Mouse (Mus musculus) bone marrow, adult 2 months (tissue): Measurements from ENCODE around the gene Mrpl14.

Experiments used
- CTCF ChIP-seq: fragments of 200-500 bp; IDR thresholded peaks from 2 replicates; pipeline ENCODE4 v1.5.1; 2011; ENCODE audit warnings: low read length, control low read depth; ENCODE audit not compliant: control insufficient read depth, insufficient read depth
- POLR2A ChIP-seq: fragments of 200-500 bp; IDR thresholded peaks from 2 replicates; pipeline ENCODE4 v1.6.1; 2011; ENCODE audit warnings: low read depth, mild to moderate bottlenecking, control low read depth, low read length, borderline replicate concordance; ENCODE audit not compliant: control insufficient read depth

DNA sequence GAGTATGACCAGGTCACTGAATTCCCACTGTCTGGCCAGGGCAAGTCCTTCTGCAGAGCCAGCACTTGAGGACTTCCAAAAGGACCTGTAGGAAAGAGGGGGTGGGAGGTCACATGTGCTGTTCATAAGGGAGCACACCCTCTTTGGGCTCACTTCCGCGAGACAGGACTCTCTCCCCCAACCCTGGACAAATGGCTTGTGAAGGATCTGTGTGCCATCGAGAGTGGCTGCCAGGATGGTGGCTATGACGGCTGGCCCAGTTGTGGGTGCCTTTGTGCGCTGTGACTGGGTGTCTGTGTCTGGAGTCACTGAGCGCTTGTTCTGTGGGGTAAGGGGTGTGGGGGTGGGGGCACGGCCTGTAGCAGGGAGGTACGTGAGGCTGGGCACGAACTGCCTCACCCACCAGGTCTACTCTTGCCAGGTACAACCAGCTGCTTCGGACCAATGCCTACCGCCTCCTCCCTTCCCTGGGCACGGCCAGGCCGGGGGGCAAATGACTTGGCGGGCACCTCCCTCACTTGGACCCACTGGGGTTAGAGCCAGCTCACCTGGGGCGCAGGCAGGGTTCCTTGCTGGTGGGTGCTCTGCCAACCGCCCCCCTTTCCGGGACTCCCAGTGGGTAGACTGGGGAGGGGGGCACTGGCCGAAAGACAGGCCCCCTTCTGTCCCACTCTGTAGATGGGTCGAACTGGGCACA is 47.1 kb downstream of the Mrpl14 start:
- TF ChIP-seq CTCF (no peak), POLR2A (no peak)
